Mouse (Mus musculus): Measurements from ENCODE around the gene Gm8978.
"Not testable (repeated sequence)": the region's sequence is repeated elsewhere in the genome, so short reads cannot be mapped to it uniquely, and the experiment has no call there.

Gene Gm8978

DNA sequence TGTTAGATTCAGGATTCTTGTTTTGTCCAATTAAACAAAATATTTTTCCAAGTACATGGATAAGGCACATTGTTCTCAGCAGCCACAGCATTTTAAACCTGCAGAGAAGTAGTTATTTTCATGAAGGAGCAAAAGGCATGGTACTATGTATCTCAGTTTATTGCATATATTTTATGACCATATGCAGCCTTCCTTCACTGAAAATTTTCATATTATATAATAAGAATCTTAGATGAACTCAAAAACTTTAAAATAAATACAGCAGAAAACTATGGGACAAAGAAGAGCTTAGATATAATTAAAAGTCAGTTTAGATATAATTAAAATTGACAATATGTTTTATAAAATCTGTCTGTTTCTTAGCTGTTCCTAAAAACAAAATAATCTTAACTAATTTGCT, at the start of gene Gm8978:
Gene Gm8978, minus strand, starts transcription at position 101 of the 400 bp plus-strand sequence.
- in situ Hi-C loops (cut with MboI, MseI) = not testable (repeated sequence)

DNA sequence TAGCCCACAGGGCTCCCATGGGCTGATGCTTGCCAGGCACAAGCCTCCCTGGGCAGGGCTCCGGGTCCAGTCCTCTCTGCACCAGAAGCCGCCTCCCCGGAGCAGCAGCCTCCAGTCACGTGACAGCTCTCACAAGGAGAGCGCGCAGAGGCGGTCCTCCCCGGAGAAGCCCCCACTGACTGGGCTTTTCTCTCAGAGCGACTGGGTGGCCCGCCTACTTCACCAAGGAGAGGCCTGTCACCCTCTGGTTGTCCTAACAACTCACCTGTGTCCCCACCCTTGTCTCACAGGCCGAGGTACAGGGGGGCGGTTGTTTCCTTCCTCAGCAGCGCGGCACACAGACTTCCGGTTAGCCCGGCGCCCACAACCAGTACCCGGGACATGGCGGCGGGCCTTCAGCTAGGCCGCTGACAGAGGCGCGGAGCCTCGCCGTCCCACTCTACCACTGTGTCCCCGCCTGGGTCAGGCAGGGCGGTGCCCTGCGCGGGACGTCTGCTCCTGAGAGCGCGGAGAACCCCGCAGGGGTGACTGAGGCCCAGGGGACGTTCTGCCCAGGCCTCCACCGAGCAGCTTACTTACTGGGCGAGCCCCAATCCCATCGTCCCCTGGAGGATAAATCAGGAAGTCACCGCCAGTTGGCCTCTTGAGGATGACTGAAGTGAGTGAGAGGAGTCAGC, 35.3 kb downstream of the Gm8978 start:
- in situ Hi-C loops (cut with MboI, MseI) = loop anchor here (10.0 kb wide), 1 partner anchor 775 kb away; no protein-coding TSS in a partner anchor

DNA sequence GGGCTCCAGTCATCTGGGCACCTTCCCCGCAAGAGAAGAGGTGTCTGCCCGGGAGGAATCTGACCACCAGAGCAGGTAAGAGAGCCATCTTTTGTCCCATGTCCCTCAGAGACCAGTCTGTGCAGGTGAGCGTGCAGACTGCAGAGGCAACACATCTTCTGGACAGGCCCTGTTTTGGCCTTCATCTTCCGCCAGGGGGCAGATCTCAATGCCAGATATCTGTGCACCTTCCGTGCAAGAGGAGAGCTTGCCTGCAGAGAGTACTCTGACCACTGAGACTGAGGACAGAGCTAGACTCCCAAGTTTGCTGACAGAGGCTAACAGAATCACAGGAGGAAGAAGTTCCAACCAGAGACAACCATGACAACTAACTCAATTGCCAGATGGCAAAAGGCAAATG, 56.5 kb downstream of the Gm8978 start:
- in situ Hi-C loops (cut with MboI, MseI) = not testable (repeated sequence)

Measured in T-helper 1 cell (primary cell).